Mouse (Mus musculus) frontal cortex, postnatal 14 days (tissue): ENCODE measurements around the gene Hspa4.
A peak's percentile ranks its signal among the peaks of the same experiment; 100 is the strongest.

Experiments
- DNase-seq, 2 experiments: peaks; one replicate each; pipeline ENCODE4 v3.0.0; 2022; ENCODE audit warnings: low spot score in 2 of 2

Hspa4 gene

GRCm38 (mm10) chr11:53252186-53253119, 47.8 kb downstream of the Hspa4 start:
- DNase-seq, result no peak

GRCm38 (mm10) chr11:53250796-53251195, 49.5 kb downstream of the Hspa4 start:
- no peak for DNase-seq

DNA sequence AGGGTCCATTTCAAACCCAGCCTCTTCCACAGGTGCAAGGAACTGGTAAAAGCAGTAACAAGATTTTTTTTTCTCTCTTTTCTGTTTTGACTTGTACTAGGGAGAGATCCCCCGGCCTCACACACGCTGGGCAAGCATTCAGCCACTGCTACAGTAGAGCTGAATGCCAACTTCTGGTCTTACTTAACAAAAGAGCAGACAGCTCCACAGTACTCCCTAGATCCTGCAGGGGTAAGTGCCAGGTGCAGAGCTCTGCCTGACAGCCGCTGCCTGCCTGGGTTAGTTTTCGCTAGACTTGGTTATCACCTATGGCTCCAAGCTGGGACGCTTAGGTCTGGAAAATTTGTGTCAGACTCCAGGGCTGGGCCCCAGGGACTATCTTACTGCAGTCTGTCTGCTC, 50.6 kb downstream of the Hspa4 start:
- DNase-seq, result no peak

DNA sequence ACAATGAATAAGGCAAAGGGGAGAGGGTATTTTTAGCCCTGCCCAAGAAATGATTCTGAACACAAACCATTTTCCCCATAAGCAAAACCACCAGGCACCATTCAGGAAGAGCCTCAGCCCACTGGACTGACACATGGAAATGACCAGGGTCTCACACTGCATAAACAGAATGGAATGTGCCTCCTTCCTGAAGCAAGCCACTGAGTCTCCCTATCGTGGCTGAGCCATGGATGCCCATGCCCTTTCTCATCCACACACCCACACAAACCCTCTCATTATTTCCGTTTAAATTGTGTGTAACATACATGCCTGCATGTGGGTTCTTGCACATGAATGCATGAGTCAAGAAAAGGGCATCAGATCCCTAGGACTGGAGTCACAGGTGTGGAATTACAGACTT, 54.7 kb downstream of the Hspa4 start:
- DNase-seq, result no peak

- DNase-seq, result no peak
Measured at GRCm38 (mm10) chr11:53243199-53243598, 57.1 kb downstream of the Hspa4 start.

DNA sequence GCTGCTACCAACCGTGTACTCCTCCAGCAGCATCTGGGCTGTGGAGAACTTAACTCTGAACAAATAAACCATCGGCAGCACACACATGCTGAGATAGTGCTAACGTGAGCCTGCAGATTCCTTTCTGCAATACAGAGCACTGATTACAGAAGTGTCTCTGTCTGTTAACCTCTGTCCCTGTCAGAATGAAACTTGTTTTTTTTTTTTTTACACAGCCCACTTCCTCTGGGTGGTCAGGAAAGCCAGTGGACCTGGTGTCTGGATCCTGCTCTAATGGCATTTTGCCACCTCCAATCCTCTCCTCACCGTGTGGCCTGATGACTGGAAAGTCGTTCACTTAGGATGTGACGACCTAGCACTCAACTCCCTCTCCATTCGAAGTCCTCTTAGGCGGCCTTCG, 66.7 kb downstream of the Hspa4 start:
- no peak for DNase-seq

- DNase-seq, result peak in 1 of 2 experiments; percentile 7
Measured at GRCm38 (mm10) chr11:53231836-53232235, 68.4 kb downstream of the Hspa4 start.

- DNase-seq, result peak; percentile 16 to 48
Measured at GRCm38 (mm10) chr11:53229011-53229410, 71.2 kb downstream of the Hspa4 start.

DNA sequence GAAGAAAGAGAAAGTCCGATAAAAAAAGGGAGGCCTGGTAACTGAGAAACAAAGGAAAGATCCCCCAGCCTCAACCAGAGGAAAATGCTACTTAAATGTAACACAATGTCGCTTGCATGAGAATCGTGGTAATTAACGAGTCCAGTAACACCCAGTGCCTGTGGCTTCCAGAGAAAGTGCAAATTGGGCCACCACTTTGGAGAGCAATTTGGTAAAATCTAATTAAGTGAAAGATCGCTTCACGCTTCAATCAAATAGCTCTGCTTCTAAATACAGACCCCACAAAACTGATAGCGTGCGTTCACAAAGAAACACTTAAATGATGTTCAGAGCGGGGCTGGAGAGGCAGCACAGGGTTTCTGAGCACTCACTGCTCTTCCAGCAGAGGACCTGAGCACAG, 89.4 kb downstream of the Hspa4 start:
- no peak for DNase-seq
